Mouse (Mus musculus) limb, embryonic 14.5 days (tissue): ENCODE measurements at regions not wholly inside any gene's neighbourhood (a gene's known extent, or its start where the extent isn't known, plus 50 kb on each side); places are given as distances from the start of the nearest gene placed in this dataset.

Experiments
- ATAC-seq: fragments of 200-750 bp; cut with Nextera tagmentation; 2 replicates; pipeline ENCODE4 v1.8.0; 2017; ENCODE audit warnings: low read depth, moderate number of reproducible peaks, moderate TSS enrichment; ENCODE audit not compliant: low FRiP score
- DNase-seq: peaks from one replicate; pipeline ENCODE4 v3.0.0-alpha.2; 2015; ENCODE audit warnings: low spot score
- H3K27ac ChIP-seq: fragments of 300-500 bp; sonication (generic); replicated peaks from 2 replicates; pipeline ENCODE4 v1.5.1; 2014; ENCODE audit warnings: low read depth, mild to moderate bottlenecking, low read length, moderate library complexity, mixed read lengths
- H3K27me3 ChIP-seq: fragments of 300-500 bp; sonication (generic); 2 replicates; pipeline ENCODE4 v1.6.1; 2014; ENCODE audit warnings: low read length, mixed read lengths; ENCODE audit not compliant: control insufficient read depth, insufficient read depth
- H3K36me3 ChIP-seq: fragments of 300-500 bp; sonication (generic); 2 replicates; pipeline ENCODE4 v1.6.1; 2014; ENCODE audit warnings: mild to moderate bottlenecking, low read length, moderate library complexity, mixed read lengths; ENCODE audit not compliant: control insufficient read depth, insufficient read depth
- H3K4me1 ChIP-seq: fragments of 300-500 bp; sonication (generic); 2 replicates; pipeline ENCODE4 v1.6.1; 2014; ENCODE audit warnings: antibody characterized with exemption, low read length, mixed read lengths; ENCODE audit not compliant: control insufficient read depth, insufficient read depth
- H3K4me2 ChIP-seq: fragments of 300-500 bp; sonication (generic); replicated peaks from 2 replicates; pipeline ENCODE4 v1.6.1; 2014; ENCODE audit warnings: low read depth, mild to moderate bottlenecking, low read length, moderate library complexity; ENCODE audit not compliant: severe bottlenecking
- H3K4me3 ChIP-seq: fragments of 300-500 bp; sonication (generic); replicated peaks from 2 replicates; pipeline ENCODE4 v1.5.1; 2014; ENCODE audit warnings: low read length
- H3K9ac ChIP-seq: fragments of 300-500 bp; sonication (generic); 2 replicates; pipeline ENCODE4 v1.6.1; 2014; ENCODE audit warnings: mild to moderate bottlenecking, low read depth, low read length, moderate library complexity; ENCODE audit not compliant: severe bottlenecking
- H3K9me3 ChIP-seq: fragments of 300-500 bp; sonication (generic); 2 replicates; pipeline ENCODE4 v1.6.1; 2016; ENCODE audit warnings: low read length; ENCODE audit not compliant: control insufficient read depth
- POLR2A ChIP-seq: fragments of 200-500 bp; IDR thresholded peaks from 2 replicates; pipeline ENCODE4 v1.8.0; 2012; ENCODE audit warnings: inconsistent platforms, mild to moderate bottlenecking, moderate library complexity, borderline replicate concordance; ENCODE audit not compliant: insufficient read depth, insufficient read length; ENCODE audit errors: extremely low read depth
- WGBS: fragments of 180-500 bp; shearing (Covaris S2); extraction: QIAGEN DNeasy Blood & Tissue Kit; methylation state at CpG from one replicate; pipeline ENCODE4 v1.1.7; 2014; 5-methylcytosine and 5-hydroxymethylcytosine counted together

- no peaks in the 10 kb centered on the region for H3K9me3 ChIP-seq
- no peak overlapping the region for H3K27ac ChIP-seq
- H3K4me3 ChIP-seq, result no peak overlapping the region
- no peaks in the 10 kb centered on the region for H3K36me3 ChIP-seq
- H3K4me1 ChIP-seq, result no peaks in the 10 kb centered on the region
- WGBS, result 94% methylated on average over 2 of the region's 2 CpGs
- no peak overlapping the region for H3K4me2 ChIP-seq
- TF ChIP-seq POLR2A, result no peak
- DNase-seq, result no peak
- ATAC-seq, result no peak
- H3K27me3 ChIP-seq, result no peaks in the 10 kb centered on the region
- no peak overlapping the region for H3K9ac ChIP-seq
These were observed 290.8 kb downstream of the Rnf144a start for GRCm38 (mm10) chr12:26124211-26124610.

DNA sequence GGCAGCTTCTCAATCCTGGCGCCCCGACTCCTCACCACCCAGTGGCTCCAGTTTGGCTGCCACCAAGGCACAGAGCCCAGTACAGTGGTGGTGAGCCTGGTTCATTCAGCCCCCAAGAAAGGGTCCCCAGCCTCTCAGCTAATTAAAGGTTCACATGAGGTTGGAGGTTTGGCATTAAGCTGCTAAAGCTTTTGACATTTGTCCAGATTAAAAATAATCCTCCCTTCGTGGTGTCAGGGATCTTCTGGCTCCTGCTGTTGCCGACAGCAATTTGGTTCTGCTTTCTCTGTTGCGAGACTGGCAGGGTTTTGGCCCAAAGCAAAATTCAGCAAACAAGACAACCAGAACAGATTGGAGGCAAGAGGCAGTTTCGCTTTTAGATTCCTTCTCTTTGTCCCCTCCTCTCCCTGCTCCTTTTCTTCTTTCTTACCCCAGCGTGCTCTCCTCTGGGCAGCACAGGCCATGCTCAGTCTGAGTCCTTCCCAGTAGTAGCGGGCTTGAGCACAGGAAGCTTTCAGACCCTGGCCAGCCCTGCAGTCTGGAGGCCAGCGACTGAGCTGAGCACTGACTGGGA, 299.6 kb downstream of the Rnf144a start:
- no peaks in the 10 kb centered on the region for H3K9me3 ChIP-seq
- H3K4me3 ChIP-seq, result no peak overlapping the region
- DNase-seq (no peak), ATAC-seq (no peak)
- no peak overlapping the region for H3K4me2 ChIP-seq
- no peaks in the 10 kb centered on the region for H3K36me3 ChIP-seq
- no peak for TF ChIP-seq POLR2A
- no peak overlapping the region for H3K27ac ChIP-seq
- H3K4me1 ChIP-seq, result peaks cover 6% of the 10 kb centered on the region
- no peak overlapping the region for H3K9ac ChIP-seq
- 67% methylated on average over 9 of the region's 9 CpGs for WGBS
- no peaks in the 10 kb centered on the region for H3K27me3 ChIP-seq

DNA sequence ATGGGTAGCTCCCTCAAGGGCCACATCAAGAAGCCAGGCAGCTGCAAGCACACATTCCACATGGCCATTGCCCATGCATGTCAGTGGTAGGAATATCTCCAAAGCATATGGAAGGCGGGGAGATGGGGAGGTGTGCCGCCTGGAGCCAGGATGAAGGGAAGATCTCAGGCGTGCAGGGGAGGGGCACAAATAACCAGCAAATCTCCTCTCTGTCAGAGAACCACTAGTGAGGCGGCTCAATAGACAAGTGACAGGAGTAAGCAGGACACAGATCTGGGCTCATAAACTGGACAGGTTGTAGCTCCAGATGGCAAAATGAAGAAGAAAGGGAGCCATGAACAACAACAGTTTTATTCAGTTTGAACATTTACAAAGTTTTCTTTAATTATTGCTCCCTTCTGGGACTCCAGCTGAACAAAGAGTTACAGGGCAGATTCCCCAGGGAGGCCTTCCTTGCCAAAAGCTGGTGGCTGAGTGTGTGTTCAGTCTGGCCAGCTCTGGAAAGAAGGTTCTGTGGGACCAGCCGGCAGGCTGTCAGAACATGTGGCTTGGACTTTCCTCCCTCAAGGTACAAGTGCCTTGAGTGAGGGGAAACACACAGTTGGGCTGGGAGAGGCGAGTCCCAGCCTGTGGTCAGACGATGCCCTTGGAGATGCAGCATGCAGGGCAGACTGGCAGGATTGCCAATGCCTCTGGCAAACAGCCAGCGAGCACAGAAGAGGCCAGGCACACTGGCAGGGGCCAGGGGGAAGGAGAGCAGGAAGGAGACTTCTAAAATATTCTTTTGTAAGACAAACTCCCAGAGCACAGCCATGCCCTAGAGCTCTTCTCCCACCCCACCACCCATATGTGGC, 302.7 kb downstream of the Rnf144a start:
- TF ChIP-seq POLR2A, result no peak
- ATAC-seq (no peak), DNase-seq (no peak)
- H3K27me3 ChIP-seq, result no peaks in the 10 kb centered on the region
- no peaks in the 10 kb centered on the region for H3K9me3 ChIP-seq
- H3K4me1 ChIP-seq, result peaks cover 6% of the 10 kb centered on the region
- H3K36me3 ChIP-seq, result no peaks in the 10 kb centered on the region
- H3K4me2 ChIP-seq, result no peak overlapping the region
- H3K9ac ChIP-seq, result no peak overlapping the region
- H3K4me3 ChIP-seq, result no peak overlapping the region
- WGBS, result 66% methylated on average over 8 of the region's 8 CpGs
- H3K27ac ChIP-seq, result no peak overlapping the region

GRCm38 (mm10) chr12:26109866-26110265, 305.2 kb downstream of the Rnf144a start:
- no peaks in the 10 kb centered on the region for H3K36me3 ChIP-seq
- no peak for TF ChIP-seq POLR2A
- H3K27me3 ChIP-seq, result no peaks in the 10 kb centered on the region
- H3K4me2 ChIP-seq, result no peak overlapping the region
- WGBS, result 86% methylated on average over 6 of the region's 6 CpGs
- H3K9me3 ChIP-seq, result no peaks in the 10 kb centered on the region
- H3K27ac ChIP-seq, result no peak overlapping the region
- H3K9ac ChIP-seq, result no peak overlapping the region
- peaks cover 6% of the 10 kb centered on the region for H3K4me1 ChIP-seq
- no peak for DNase-seq
- no peak overlapping the region for H3K4me3 ChIP-seq
- no peak for ATAC-seq

- Histone ChIP-seq H3K9ac (no peak overlapping the region), H3K27ac (no peak overlapping the region), H3K4me3 (no peak overlapping the region), H3K27me3 (no peaks in the 10 kb centered on the region), H3K4me1 (no peaks in the 10 kb centered on the region), H3K4me2 (no peak overlapping the region), H3K36me3 (no peaks in the 10 kb centered on the region), H3K9me3 (no peaks in the 10 kb centered on the region)
- TF ChIP-seq POLR2A, result no peak
- 90% methylated on average over 3 of the region's 3 CpGs for WGBS
- ATAC-seq (no peak), DNase-seq (no peak)
These were observed 310.7 kb downstream of the Rnf144a start for GRCm38 (mm10) chr12:26104372-26104771.

DNA sequence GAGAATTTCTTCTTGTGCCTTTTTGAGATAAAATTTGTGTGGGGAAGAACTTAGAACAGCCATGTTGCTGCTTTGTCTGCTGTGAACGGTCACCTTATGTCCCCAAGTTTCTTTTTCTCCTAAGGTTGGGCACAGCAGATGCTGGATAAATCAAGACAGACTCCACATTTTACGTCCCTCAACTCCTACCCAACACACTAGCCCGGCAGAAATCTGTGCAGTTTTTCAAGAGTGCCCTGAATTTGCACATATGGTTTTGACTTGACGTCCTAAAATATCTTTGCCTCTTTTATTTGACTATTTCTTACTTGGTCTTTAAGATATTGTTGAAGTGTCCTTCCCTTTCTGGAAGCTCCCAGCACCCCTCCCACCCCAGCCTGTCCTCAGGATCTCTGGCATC, 312.7 kb downstream of the Rnf144a start:
- no peak for DNase-seq
- no peak overlapping the region for H3K27ac ChIP-seq
- no peaks in the 10 kb centered on the region for H3K36me3 ChIP-seq
- H3K4me2 ChIP-seq, result no peak overlapping the region
- H3K9me3 ChIP-seq, result no peaks in the 10 kb centered on the region
- no peak overlapping the region for H3K9ac ChIP-seq
- no peak for TF ChIP-seq POLR2A
- ATAC-seq, result no peak
- H3K27me3 ChIP-seq, result no peaks in the 10 kb centered on the region
- H3K4me3 ChIP-seq, result no peak overlapping the region
- H3K4me1 ChIP-seq, result no peaks in the 10 kb centered on the region
- 68% methylated on average over 4 of the region's 4 CpGs for WGBS
